Mouse (Mus musculus): ENCODE measurements around the gene Gm49425. TPM values are rescaled to one million over a fixed set of nuclear protein-coding genes. Genes with fewer than 3 reads are reported as not detected.
"Not testable (repeated sequence)": the region's sequence is repeated elsewhere in the genome, so short reads cannot be mapped to it uniquely, and the experiment has no call there.

The Gm49425 gene
- not detected in 2 replicates for total RNA-seq (2017)

DNA sequence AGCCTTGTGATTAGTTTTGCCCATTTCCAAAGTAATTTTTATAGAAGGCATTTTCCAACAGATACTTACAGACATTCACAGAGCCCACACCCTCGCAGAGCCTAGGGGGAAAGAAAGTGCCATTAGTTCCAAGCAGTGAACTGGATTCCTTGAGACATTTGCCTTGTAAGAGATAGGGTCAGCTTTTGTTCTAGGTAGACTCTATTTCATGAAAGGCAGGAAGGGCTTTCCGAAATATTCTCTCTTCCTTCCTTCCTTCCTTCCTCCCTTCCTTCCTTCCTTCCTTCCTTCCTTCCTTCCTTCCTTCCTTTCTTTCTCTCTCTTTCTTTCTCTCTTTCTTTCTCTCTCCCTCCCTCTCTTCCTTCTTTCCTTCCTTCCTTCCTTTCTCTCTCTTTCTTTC, at the start of gene Gm49425:
Gene Gm49425, minus strand, starts transcription at position 101 of the 400 bp plus-strand sequence.
- ATAC-seq (replicated peaks; ENCODE audit: low read depth, poor library complexity, severe bottlenecking), result not testable (repeated sequence)

- ATAC-seq (replicated peaks; ENCODE audit: low read depth, poor library complexity, severe bottlenecking), result no peak
These were observed 45.8 kb upstream of the Gm49425 start, which contains the start of gene Krt90 for GRCm38 (mm10) chr15:101562850-101563249. Gene Krt90 (minus strand): TSS chr15:101562950.

DNA sequence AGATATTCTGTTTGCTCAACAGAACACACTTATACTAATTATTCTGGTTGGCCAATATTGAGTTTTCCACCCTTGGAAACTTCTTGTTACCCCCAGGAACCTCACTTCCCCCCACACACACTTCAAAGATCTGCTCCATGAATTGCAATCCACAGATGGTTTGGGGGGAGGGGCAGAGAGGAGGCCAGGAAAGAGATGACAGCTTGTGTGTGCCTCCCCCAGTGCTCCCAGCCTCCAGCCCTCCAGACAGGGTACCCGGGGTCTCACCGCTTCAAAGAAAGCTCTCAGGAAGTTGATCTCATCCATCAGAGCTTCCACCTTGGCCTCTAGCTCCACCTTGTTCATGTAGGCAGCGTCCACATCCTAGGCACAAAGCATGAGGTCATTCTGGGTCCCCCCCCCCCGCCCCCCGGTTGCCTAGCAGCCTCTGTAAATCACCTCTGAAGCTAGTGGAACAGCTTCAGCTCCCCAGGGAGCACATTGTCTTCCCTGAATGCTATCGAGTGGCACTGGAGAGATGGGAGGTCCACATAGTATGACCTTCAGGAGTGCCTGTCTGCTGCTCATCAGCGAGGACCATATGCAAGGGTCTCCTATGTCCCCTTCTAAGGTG, 41.1 kb upstream of the Gm49425 start:
- ATAC-seq (replicated peaks; ENCODE audit: low read depth, poor library complexity, severe bottlenecking), result no peak

DNA sequence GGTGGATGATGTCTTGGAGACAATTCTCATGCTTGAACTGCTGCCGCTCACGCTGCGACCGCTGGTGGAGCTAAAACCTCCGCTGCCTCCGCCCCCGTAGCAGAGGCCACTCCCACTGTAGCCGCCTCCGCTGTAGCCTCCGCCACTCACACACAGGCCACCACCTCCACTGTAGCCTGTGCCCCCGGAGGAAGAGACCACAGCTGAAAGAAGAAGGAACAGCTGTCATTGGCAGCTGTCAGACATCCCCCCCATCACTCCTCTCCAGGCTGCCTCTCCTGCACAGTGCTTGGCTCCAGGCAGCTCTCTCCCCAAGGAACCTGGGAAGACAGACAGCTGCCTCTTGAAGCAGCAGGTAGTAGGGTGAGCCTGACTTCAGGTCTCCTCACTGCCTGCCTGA, 36.1 kb upstream of the Gm49425 start:
- peak; percentile 87 for ATAC-seq (replicated peaks; ENCODE audit: low read depth, poor library complexity, severe bottlenecking)

- no peak for ATAC-seq (replicated peaks; ENCODE audit: low read depth, poor library complexity, severe bottlenecking)
These were observed 35.1 kb upstream of the Gm49425 start for GRCm38 (mm10) chr15:101552188-101552587.

GRCm38 (mm10) chr15:101550567-101550966, 33.5 kb upstream of the Gm49425 start, which contains the start of gene Krt82:
Gene Krt82 (minus strand): TSS chr15:101550667.
- ATAC-seq (replicated peaks; ENCODE audit: low read depth, poor library complexity, severe bottlenecking), result no peak

- ATAC-seq (replicated peaks; ENCODE audit: low read depth, poor library complexity, severe bottlenecking), result no peak
These were observed 27.4 kb upstream of the Gm49425 start for GRCm38 (mm10) chr15:101544478-101544877.

- no peak for ATAC-seq (replicated peaks; ENCODE audit: low read depth, poor library complexity, severe bottlenecking)
These were observed 25.5 kb upstream of the Gm49425 start for GRCm38 (mm10) chr15:101542543-101542942.

DNA sequence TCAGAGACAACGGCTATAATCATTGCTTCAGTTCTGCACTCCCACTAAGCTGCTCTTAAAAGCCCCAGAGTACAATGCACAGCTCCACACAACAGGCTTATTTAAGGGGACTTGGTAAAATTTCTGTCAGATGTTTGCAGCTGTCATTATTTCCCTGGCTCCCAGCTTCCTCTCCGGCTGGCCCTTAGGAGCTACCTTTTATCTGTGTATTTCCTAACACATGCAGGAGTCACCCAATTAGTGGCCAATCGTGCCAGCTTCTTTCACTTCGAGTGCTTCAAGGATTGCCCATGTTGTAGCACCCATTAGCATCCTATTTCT, 21.5 kb upstream of the Gm49425 start:
- no peak for ATAC-seq (replicated peaks; ENCODE audit: low read depth, poor library complexity, severe bottlenecking)

DNA sequence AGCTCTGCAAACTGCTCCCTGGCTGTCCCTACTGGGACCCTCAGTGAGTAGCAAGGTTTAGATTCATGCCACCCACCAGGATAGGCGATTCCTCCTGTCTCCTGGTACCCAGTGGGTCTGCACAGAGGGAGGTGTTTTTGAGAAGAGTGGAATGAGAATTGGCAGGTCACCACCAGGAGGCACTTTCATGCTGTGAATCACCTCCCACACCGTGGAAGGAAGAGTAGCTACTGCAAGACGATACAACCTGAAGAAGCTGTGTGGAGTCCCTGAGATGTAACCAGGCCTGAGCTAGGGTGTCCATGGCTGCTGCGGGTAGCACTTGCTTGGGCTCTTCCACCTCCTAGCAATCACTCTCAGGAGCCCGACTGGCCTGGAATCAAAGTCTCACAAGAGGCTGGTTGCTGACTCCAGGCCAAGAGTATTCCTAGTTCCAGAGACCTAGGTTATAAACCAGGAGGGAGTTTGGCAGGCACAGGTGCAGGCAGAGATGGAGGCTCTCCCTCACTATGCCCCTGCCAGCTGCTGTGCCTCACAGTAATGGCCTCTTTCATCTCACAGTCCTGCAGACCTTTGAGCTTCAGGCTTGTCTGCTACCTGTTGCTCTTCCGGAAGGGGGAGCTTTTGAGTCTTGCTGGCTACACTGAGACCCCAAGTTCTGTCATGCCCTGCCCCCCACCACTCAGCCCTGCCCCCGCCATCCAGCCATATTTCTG, 21.0 kb upstream of the Gm49425 start:
- ATAC-seq (replicated peaks; ENCODE audit: low read depth, poor library complexity, severe bottlenecking), result no peak

DNA sequence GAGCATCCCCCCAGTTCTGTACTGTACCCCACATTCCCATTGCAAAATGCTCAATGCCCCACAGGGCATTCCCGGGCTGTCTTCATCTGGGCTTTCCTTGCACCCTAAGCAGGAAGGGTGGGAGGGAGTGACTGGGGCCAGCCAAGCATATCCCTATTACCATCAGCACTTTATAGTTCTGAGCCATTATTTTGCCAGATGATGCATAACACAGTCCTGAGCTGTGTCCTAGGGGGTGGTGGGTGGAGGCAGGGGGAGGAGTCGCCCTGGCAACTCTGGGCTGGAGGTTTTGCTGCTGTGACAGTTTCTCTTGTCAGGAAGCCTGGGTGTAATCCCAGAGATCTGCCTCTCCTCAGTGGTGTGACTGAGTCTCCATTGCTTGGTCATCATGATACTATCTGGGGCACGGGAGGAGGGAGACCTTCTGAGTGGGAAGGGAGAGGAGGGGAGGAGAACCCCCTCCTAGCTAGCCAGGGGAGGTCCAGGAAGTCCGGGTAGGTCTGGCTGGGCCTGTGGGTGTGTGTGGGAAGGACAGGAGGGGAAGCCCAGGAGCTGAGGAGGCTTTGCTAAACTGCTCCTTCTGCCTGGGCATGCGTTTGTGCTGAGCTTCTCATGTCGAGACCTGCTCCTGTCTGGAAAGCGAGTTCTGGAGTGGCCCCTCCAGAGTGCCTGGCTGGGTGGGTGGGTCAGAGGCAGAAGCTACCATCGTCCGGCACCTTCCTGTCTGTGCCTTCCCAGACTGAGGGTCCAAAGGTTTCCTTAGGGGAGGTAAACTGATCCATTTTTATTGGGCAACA, 19.2 kb upstream of the Gm49425 start:
- ATAC-seq (replicated peaks; ENCODE audit: low read depth, poor library complexity, severe bottlenecking), result no peak

DNA sequence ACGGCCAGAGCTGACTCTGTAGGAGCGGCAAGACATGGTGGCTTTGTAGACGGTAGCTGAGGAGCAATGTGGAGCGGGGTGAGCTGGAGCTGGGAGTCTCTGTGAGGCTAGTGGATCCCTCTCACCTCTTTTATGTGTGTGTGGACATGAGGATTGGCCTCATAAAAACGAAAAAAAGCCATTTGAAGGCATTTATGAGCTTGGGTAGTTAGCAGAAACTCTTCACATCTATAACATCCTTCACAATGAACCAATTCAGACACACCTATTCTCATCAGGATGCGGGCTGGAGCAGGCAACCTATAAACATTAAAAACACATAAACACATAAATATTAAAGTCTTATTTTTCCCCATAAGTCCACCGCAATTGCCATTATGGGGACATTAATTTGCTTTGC, 15.7 kb upstream of the Gm49425 start, which contains the start of gene Krt84:
Gene Krt84, minus strand, starts transcription at position 101 of the 400 bp plus-strand sequence.
- ATAC-seq (replicated peaks; ENCODE audit: low read depth, poor library complexity, severe bottlenecking), result no peak

GRCm38 (mm10) chr15:101522556-101523232, 5.6 kb upstream of the Gm49425 start:
- ATAC-seq (replicated peaks; ENCODE audit: low read depth, poor library complexity, severe bottlenecking), result no peak

GRCm38 (mm10) chr15:101519792-101520191, 2.7 kb upstream of the Gm49425 start:
- ATAC-seq (replicated peaks; ENCODE audit: low read depth, poor library complexity, severe bottlenecking), result peak; percentile 63

DNA sequence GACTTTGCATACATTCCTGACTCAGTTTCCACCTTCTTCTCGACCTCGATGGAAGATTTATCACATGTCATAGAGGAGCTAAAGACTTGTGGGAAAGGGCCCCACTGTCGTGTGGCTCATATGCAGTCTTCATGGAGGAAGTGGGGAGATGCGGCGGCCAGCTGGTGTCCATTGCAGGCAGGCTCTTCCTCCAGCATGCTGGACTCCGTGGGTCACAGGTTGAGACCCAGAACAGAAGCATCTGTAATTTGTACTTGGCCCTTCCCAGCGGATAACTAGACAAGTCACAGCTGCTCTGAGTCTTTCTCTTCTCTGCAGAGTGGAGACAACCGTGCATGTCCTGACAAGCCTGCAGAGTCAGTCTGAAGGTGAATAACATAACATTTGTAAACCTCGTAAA, 8.8 kb downstream of the Gm49425 start:
- ATAC-seq (replicated peaks; ENCODE audit: low read depth, poor library complexity, severe bottlenecking), result no peak

DNA sequence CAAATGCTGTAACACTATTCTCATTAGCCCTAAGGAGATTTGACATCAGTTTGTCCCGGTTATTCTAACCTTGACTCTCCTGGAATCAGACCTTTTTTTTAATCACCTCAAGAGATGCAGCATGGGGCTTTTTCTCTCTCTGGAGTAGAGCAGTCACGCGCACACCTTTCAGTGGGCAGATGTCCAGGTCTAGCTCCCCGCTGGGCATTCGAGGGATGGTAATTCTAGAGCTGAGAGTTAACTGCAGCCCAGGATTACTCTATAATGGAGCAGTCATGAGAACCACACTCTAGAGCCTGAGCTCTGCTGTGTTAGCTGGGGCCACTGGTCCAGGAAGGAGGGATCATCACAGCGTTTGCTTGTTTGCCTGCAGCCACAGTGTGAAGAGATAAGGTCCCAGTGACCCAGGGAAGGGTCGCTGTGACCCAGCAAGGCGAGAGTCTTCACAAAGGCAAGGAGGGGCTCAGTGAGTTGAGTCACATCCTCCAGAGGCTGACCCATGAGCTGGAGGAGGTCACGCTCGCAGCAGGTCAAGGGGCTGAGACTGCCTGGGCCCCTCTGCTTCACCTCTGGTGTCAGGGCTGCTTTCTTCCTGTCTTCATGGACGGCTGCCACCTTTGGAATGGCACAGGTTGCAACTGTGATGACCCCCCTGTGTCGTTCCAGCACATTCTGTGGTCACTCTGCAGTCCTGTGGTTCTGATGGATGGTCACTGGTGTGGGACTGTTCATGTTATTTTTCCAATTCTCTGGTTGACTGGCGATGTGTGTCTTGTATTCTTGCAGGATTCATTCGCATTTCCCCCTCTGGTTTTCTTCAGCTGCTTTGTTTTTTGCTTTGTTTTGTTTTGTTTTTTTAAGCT, 9.9 kb downstream of the Gm49425 start:
- no peak for ATAC-seq (replicated peaks; ENCODE audit: low read depth, poor library complexity, severe bottlenecking)

GRCm38 (mm10) chr15:101497181-101497580, 19.9 kb downstream of the Gm49425 start:
- 0 out of 2 replicates have a peak, but pooled peaks have one; percentile 32 for ATAC-seq (replicated peaks; ENCODE audit: low read depth, poor library complexity, severe bottlenecking)

DNA sequence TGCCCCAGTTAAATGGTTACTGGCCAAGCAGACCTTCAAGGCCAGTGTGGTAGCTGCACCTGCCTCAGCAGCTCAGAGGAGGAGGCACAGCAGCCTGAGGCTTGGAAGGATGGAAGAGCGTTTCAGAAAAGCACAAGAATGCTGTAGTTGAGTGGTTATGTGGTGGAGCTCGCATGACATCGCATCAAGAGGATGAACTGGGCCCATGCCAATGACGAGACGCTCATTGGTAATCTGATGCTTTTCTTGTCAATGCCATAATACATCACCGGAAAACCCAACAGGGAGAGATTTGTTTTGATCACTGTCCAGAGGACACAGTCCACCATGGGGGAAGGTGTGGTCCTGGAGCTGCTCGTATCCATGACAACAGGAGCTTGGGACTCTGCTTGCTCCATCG, 21.8 kb downstream of the Gm49425 start:
- no peak for ATAC-seq (replicated peaks; ENCODE audit: low read depth, poor library complexity, severe bottlenecking)

DNA sequence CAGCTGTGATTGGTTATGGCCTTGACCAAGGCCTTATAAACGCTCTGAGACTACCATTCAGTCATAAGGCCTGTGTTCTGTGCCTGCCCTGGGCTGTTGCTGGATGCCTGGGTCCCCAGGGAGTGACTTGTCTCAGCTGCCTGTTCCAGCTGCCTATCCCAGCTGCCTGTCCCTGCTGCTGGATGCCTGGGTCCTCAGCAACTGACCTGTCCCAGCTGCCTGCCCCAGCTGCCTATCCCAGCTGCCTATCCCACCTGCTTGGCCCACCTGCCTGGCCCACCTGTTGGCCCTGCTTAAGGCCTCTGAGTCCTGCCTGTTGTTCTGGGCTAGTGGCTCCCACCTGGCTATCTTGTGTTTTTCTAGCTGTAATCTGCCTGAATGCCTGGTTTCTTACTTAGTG, 22.9 kb downstream of the Gm49425 start:
- ATAC-seq (replicated peaks; ENCODE audit: low read depth, poor library complexity, severe bottlenecking), result no peak

Measured in common myeloid progenitor, adult 5-6 weeks (primary cell).